Mouse (Mus musculus): Measurements from ENCODE around the gene Mtus2. TPM values are rescaled to one million over a fixed set of nuclear protein-coding genes. Genes with fewer than 3 reads are reported as not detected.
A peak's percentile ranks its signal among the peaks of the same experiment; 100 is the strongest.

Gene Mtus2
- polyA plus RNA-seq, 1 experiment from 2014 or later = 2.8 TPM

DNA sequence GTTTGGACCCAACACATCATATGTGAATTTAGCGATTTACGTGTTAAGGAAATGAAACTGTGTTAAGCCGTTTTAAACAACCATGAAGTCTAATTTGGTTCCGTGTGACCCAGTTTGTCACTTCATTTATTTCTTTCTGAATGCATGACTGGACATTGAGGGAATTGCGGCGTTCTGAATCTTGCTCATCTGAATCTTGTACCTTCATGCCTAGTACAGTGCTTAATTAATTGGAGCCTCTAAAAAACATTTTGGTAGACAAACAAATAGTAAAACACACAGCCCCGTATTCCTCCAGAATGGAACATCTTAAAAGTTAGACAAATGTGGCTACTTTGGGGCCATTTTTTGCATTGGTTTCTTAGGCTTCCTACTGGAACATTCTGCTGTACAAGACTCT is 84.5 kb downstream of the Mtus2 start:
- no peak for DNase-seq (ENCODE audit: low spot score)

DNA sequence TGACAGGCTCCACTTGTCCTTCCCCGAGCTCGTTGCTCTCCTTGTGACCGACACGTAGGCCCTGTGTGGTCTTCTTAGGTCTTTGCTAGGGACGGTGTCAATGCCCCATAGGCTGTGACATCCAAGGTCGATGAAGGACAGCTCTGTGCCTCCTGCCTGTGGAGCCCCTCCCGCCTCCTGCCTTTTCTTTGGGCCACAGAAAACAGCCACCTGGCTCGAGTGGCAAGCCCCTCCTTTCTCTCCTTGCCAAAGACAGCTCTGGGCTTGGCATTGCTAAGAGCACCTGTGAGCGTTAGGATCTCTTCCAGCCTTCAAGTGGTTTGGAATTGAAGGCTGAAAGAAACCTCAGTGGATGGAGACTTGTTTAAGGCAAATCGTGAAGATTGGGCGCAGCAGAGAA is 91.1 kb downstream of the Mtus2 start:
- no peak for DNase-seq (ENCODE audit: low spot score)

DNA sequence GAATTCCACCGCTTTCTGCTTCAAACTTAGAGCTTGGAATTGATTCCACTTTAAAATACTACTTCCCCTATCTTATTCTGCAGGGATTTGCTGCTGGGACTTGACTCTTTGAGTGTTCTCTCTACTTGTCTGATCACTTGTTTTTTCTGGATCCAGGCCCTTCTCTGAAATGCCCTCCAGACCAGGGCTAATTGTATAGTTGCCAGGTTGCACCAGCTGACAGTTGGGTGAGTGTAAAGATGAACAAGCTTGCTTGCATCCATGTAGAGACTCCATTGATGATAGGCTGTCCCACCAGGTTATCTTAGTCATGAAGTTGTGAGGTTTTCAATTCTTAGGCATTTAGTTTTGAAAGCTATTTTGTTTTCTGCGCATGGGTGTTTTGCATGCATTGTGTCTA is 92.2 kb downstream of the Mtus2 start:
- DNase-seq (ENCODE audit: low spot score) = no peak

DNA sequence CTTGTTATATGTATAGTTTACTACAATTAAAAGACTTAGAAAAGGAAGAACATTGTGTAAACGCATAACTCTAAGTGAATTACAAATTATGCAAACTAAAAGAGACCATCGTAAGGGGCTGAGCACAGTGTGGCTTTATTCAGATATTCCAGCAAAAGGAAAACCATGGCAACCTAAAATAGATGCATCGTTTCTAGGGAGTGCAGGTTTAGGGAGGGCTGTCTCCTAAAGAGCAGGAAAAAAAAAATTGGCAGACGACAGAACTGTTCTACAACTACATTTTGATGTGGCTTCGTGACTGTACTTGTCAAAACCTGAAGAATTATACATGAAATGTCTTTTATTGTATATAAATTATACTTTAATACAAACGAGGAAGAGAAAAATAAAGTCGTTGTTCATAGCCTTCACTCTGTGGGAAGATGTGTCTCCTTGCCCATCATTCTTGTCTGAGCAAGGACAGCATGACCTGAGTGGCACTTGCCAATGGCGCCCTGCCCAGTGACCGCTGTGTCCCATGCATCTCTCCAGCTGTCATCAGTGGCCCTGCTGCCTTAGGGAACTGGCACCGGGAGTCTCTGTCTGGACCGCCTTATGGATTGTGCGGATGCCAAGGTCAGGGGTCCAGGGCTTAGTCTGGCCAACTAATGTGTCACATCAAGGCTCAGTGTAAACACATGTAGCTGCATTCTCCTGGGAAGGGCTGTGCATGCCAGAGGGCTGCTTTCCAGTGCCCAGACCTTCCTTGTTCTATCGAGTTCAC is 95.9 kb downstream of the Mtus2 start:
- no peak for DNase-seq (ENCODE audit: low spot score)

DNA sequence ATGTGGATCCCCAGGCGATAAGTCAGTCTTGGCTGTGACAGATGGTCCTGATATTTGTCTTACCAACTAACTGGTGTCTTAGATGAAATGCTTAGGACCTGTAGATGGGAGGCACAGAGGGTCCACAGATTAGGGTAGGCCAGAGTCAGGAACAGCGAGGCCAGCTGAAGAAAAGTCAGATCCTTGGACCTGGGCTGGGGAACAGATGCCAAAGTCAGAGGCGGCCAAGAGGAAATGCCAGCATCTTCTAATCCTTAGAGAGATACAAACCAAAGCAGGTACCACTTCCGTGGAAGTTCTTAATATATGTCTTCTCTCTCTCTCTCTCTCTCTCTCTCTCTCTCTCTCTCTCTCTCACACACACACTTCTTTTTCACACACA is 96.5 kb downstream of the Mtus2 start:
- DNase-seq (ENCODE audit: low spot score) = no peak

DNA sequence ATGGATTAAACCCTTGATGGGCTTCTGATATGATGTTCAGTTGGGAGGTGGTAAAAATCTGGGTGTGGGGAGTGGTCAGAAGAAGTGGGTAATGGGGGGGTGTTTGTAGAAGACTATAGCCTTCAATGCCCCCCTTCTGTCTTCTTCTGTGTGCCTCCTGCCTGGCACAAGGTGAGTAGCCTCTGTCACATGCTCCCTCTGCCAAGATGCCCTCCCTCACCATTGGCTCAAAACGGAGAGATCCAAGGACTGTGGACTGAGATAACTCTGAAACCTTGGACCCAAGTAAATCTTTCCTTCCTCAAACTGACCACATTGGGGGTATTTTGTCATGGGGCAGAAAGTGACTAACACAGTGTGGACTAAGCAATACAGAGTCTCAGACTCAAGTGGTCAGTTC is 99.7 kb downstream of the Mtus2 start:
- DNase-seq (ENCODE audit: low spot score) = no peak

DNA sequence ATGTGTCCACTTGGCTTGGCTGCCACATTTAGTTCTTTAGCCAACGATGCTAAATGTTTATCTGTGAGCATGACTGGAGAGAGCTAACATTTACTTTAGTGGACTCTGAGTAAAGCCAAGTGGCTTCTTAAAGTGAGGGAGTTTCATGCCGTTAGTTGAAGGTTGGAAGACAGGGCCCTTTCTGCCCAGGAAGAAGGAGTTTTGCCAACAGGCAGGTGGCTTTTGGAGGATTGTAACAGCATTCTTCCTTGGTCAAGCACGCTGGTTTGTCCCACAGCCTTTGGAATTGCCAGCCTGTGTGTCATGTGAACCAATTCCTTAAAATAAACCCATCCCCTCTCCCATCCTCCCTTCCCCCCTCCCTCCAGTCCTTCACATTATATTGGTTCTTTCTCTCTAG is 100.3 kb downstream of the Mtus2 start:
- no peak for DNase-seq (ENCODE audit: low spot score)

DNA sequence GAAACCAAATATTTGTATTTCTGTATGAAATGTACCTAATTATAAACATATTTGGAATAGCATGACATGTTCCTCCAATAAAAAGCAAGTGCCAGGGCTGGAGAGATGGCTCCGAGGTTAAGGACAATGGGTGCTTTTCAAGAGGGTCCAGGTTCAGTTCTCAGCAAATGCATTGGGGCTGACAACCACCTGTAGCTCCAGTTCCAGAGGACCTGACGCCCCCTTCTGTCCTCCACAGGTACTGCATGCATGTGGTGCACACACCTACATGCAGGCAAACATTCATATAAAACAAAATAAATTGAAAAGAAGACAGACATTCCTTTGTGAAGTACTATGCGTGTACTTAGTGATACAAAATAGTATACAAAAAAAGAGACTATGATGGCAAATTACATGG is 102.2 kb downstream of the Mtus2 start:
- no peak for DNase-seq (ENCODE audit: low spot score)

DNA sequence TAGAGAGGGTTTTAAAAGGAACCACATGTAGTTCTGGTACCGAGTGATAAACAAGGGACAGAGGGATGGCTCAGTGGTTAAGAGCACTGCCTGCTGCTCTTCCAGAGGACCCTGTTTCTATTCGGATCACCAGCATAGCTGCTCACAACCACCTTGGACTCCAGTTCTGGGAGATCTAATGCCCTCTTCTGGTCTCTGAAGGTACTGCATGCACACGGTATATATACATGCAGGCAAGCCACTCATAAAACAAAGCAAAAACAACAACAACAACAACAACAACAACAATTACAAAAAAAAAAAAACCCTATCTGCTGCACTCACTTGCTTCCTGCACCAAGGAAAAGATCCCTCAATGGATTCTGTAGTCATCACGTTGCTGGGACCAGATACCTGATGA is 104.7 kb downstream of the Mtus2 start:
- no peak for DNase-seq (ENCODE audit: low spot score)

DNA sequence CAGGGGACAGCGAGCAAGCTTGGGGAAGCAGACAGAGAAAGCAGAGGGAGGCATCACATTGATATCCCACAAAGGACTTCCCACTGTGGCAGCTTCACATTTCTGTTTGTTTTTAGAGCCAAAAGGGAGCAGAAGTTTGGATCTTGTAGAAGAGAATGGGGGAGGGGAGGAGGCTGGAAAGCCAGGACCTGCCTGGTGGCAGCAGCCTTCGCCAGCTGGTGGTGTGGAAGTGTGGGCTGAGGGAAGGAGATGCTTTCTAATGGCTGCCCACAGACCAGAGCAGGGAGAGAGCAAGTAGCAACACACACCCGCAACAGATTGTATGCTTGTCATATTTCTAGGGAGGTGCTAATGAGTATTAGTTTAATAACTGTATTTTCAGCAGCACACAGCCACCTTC is 106.6 kb downstream of the Mtus2 start:
- no peak for DNase-seq (ENCODE audit: low spot score)

DNA sequence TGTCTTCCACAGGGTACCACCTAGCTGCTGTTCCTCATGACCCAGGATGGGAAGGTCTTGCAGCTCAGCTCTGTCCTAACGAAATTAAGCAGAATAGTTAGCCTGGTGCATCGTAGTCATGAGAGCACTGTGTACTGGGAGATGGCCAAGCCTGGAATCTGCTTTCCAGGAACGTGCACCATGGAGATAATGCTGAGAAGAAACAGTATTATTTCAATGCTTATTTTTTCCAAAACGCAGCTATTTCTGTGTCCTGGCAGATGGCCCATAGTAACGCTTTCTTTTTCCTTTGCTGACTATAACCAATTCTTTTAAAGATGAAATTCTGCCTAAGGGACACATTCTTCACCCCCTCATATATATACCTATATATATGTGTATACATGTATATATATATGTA is 108.1 kb downstream of the Mtus2 start:
- DNase-seq (ENCODE audit: low spot score) = no peak

DNA sequence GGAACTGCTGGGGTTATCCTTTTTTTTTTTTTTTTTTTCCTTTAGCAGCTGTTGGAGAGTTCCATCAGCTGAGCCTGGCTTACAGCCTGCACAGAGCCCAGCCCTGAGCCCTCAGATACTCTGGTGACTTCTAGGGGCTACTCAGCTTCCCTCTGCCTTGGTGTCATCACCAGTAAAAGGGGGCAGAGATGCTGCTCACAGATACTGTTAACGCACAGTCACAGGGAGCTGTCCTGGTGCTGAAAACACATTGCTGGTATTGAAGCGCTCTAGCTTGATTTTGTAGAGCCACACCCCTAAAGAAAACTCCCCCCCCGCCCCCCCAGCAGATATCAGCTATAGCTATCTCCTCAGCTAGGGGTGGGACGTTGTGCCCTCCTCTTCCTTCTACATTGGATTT is 112.8 kb downstream of the Mtus2 start:
- no peak for DNase-seq (ENCODE audit: low spot score)

DNA sequence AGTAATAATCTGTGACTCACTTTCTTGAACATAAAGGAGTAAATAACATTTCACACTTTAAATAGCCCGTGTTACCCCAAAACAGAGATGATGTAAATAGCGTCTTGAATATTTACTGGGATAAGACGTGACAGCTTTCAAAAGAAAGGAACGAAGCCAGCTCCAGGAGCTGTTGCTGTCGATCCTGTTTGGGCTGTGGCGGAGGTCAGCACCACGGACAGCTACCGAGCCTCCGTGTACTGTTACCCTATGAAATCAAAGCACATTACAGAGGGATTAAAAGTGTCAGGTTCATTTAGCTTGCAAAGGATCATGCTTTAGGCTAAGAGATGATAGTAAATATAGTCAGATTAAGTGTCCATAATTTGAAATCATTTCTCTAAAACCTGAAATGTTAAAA is 114.7 kb downstream of the Mtus2 start:
- peak; percentile 4 for DNase-seq (ENCODE audit: low spot score)

DNA sequence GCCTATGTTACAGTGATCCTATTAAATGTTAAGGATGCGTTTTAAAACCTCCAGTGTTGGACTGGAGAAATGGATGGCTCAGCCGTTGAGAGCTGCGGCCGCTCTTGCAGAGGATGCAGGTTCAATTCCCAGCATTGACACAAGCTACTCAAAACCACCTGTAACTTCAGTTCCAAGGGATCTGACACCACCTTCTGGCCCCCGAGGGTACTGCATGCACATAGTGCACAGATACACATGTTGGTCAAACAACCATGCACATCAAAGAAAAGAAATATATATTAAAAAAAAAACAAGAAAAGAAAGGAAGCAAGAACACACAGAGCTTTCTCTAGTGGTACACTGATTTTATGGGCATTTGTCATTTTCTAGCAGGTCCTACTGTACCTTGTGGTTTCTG is 116.3 kb downstream of the Mtus2 start:
- DNase-seq (ENCODE audit: low spot score) = no peak

DNA sequence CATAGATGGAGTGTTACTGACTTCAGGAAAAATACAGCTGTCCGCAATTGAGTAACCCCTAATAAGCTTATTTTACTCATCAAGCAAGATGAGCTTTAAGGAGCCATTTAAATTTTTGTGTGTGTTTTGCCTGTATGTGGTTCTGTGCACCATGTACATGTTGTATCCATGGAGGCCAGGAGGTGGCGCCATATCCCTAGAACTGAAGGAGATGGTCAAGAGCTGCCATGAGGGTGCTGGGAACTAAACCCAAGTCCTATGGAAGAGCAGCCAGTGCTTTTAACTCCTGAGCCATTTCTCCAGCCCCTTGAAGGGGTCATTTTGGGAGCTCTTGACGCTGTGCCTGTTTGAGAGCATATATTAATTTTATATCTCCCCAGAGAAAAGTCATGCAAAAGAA is 122.6 kb downstream of the Mtus2 start:
- no peak for DNase-seq (ENCODE audit: low spot score)

DNA sequence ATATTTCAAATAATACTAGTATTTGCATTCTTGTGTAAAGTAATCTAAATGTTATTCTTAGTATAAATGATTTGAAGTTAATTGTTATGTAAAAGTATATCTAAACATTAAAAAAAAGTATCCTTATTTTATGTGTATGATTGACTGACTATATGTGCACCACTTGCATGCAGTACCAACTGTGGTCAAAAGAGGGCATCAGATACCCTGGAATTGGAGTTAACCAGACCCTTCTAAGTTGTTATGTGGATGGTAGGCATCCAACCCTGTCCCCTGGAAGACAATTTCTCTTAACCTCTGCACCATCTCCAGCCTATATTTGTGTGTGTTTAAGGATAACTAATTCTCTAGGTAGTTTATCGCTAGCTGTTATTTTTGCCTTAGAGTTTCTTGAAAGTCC is 126.4 kb downstream of the Mtus2 start:
- DNase-seq (ENCODE audit: low spot score) = no peak

DNA sequence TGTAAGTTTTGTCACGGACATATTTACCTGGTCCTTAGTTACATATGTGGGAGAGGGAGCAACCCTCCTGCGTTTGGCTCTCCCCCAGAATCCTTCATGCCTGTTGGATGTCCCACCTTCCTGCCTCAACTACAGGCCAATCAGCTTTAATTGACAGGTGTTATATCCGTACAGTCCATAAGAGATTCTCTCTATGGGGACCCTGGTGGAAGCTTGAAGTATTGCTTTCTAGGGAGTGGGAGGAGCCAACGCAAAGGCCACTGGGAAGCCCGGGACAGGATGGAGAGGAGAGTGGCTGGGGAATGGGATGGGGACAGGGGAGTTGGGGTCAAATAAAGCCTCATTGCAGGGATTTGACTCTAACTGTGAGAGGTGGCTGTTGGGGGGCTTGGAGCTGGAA is 127.6 kb downstream of the Mtus2 start:
- DNase-seq (ENCODE audit: low spot score) = no peak

DNA sequence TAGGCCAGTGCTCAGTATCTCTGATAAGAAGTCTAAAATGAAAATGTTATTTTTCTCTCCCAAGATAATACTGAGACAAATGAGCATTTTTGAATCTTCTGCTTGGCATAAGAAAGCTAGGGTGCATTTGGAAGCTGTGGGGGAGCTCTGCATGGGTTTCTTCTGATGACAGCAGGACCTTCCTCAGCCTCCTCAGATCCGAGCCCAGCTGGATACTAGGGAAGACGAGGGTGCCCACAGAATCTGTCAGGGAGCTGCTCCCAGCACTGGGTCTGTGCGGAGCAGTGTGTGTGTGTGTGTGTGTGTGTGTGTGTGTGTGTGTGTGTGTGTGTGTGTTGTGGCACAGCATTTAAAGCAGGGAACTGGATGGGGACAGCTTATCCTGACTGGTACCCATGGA is 130.7 kb downstream of the Mtus2 start:
- DNase-seq (ENCODE audit: low spot score) = no peak

DNA sequence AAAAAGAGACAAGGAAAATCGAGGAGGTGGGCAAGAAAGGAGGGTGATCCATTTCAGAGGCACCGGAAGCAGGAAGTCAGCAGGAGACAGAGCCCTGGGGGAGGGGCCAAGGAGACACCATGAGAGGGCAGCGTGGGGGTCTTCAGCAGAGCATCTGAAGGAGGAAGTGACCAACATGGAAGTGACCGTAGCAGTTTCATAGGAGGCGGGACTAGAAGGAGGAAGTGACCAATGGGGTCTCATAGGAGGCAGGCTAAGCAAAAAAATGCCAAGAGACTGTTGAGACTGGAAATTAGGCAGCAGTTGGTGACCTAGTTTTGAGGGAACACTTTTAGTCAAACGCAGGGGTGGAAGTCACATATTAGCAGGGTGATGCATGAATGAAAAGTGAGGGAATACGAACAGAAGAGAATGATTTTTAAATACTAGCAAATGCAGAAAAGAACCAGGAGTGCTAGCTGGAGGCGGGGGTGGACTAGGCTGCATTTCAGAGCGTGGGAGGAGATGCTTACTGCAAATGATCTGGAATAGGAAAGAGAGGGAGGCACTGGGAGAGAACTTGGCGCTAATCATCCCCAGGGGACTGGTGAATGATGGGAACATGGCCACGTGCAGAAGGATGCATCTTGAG is 133.2 kb downstream of the Mtus2 start:
- no peak for DNase-seq (ENCODE audit: low spot score)

DNA sequence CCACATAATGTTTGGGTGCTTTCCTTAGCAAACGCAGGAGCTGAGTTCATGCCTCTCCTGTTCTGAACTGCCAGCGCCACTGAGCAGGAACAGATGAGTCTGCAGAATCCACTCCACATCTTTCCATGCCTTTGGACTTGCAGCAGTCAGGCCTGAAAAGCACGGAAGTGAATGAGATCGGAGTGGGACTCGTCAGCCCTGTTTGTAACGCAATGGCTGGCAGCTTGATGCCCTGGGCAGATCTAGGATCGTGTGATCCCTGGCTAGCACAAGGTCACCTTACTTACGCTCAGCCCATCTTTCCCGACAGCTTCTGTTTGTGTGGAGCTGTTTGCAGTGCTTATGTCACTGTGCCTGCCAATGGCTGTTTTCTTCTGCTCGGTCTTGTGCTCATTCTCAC is 137.5 kb downstream of the Mtus2 start:
- no peak for DNase-seq (ENCODE audit: low spot score)

DNA sequence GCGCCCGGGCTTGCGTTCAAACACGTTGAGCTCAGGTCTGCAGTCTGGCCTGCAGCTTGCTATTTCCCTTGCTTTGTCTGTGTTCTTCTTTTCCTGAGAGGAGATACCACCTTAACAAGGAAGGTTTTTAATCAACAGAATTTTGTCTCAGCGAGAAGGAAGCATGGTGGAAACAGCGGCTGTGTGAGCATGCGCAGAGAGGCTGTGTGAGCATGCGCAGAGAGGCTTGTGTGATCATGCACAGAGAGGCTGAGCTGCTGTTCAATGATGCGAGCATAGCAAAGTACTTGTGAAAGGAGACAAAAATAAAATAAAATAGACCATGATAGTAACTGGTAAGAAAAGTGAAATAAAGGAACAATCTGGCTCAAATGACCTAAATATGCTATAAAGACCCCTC is 142.2 kb downstream of the Mtus2 start:
- DNase-seq (ENCODE audit: low spot score) = no peak

DNA sequence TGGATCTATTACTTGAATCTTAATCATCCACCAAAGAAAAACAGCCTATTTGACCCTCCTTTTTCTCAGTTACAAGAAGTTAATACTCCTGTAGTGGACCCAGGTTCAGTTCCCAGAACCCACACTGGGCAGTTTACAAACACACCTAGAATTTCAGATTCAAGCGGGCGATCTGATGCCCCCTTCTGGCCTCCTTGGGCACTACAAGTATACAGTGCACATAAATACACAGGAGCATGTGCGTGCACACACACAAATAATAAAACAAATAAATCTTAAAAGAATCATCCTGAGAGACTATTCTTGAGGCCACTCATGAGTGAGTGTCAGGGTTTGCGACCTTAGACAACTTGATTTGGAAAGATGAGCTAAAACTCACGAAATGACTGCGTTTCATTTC is 150.2 kb downstream of the Mtus2 start:
- no peak for DNase-seq (ENCODE audit: low spot score)

DNA sequence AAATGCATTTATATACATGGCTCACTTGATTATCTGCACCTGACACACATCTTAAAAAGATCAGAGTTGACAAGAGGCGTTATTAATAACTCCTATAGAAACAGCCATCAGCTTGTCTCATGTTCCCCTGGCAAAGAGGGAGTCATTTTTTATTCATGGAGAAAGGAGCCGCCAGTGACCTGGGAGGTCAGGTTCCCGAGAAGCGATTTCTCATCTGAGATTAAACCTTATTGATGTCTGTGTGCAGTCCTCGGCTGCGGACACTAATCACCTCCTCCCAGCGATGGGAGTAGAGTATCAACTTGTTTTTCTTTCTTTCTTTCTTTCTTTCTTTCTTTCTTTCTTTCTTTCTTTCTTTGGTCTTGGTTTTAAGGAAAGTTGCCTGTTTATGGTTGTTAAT is 150.8 kb downstream of the Mtus2 start:
- no peak for DNase-seq (ENCODE audit: low spot score)

DNA sequence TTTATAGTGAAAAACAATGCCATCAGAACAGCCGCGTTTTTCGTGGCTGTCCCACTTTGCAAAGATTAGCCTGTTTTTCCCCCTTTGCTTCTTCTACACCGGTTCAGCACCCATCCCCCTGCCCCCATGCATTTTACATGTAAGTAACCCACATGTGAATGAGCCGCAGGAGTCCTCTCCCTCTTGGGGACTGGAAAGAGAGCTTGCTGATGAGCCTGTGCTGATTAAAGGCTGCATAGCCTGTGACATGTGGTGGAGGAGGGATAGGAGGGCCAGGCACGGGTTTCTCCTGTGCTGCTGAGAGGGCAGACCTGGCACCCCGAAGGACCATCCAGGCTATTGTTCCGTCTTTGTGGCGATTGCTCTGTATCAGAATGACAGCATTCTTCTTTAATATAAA is 151.2 kb downstream of the Mtus2 start:
- DNase-seq (ENCODE audit: low spot score) = no peak

All from thymus, postnatal 0 days (tissue).